Mouse (Mus musculus) liver, embryonic 16.5 days (tissue): Measurements from ENCODE around the gene Dnajc15. TPM values are rescaled to one million over a fixed set of nuclear protein-coding genes. Genes with fewer than 3 reads are reported as not detected.
"Not testable (repeated sequence)": the region's sequence is repeated elsewhere in the genome, so short reads cannot be mapped to it uniquely, and the experiment has no call there.

Experiments used
- ATAC-seq: fragments of 200-750 bp; cut with Nextera tagmentation; 2 replicates; pipeline ENCODE4 v1.8.0; 2017; ENCODE audit warnings: low read depth, mild to moderate bottlenecking, moderate number of reproducible peaks, moderate library complexity
- H3K27ac ChIP-seq: fragments of 300-500 bp; sonication (generic); 2 replicates; pipeline ENCODE4 v1.5.1; 2014; ENCODE audit warnings: mild to moderate bottlenecking, low read length
- H3K27me3 ChIP-seq: fragments of 300-500 bp; sonication (generic); 2 replicates; pipeline ENCODE4 v1.6.1; 2014; ENCODE audit warnings: low read depth, low read length, mixed read lengths; ENCODE audit not compliant: control insufficient read depth, insufficient read depth
- H3K36me3 ChIP-seq: fragments of 300-500 bp; sonication (generic); 2 replicates; pipeline ENCODE4 v1.6.1; 2014; ENCODE audit warnings: mild to moderate bottlenecking; ENCODE audit not compliant: control insufficient read depth, insufficient read depth
- H3K4me1 ChIP-seq: fragments of 300-500 bp; sonication (generic); 2 replicates; pipeline ENCODE4 v1.6.1; 2014; ENCODE audit warnings: low read depth, low read length, mixed read lengths; ENCODE audit not compliant: control insufficient read depth
- H3K4me2 ChIP-seq: fragments of 300-500 bp; sonication (generic); 2 replicates; pipeline ENCODE4 v1.6.1; 2014; ENCODE audit warnings: low read depth, low read length, mixed read lengths
- H3K4me3 ChIP-seq: fragments of 300-500 bp; sonication (generic); 2 replicates; pipeline ENCODE4 v1.5.1; 2014; ENCODE audit warnings: low read depth, mild to moderate bottlenecking, low read length
- H3K9ac ChIP-seq: fragments of 300-500 bp; sonication (generic); 2 replicates; pipeline ENCODE4 v1.6.1; 2014; ENCODE audit warnings: low read depth, low read length
- H3K9me3 ChIP-seq: fragments of 300-500 bp; sonication (generic); replicated peaks from 2 replicates; pipeline ENCODE4 v1.6.1; 2016; ENCODE audit warnings: low read length; ENCODE audit not compliant: control insufficient read depth
- WGBS: fragments of 180-500 bp; shearing (Covaris S2); extraction: QIAGEN DNeasy Blood & Tissue Kit; methylation state at CpG from one replicate; pipeline ENCODE4 v1.1.7; 2014; ENCODE audit not compliant: insufficient replicate concordance; 5-methylcytosine and 5-hydroxymethylcytosine counted together
- polyA plus RNA-seq: library from polyadenylated mRNA; unstranded; fragments of >200 nt; fragmentation: Nextera tagmentation; extraction: Ambion mirVana; gene quantifications from 2 replicates; pipeline ENCODE4 v1.2.1, GENCODE M21; 2015

Gene Dnajc15
- polyA plus RNA-seq, 1 experiment from 2014 or later = 33.3 TPM

- no peaks in the 10 kb centered on the region for H3K4me1 ChIP-seq
- no peak overlapping the region for H3K4me2 ChIP-seq
- no peak overlapping the region for H3K9ac ChIP-seq
- H3K9me3 ChIP-seq = no peaks in the 10 kb centered on the region
- no peaks in the 10 kb centered on the region for H3K27me3 ChIP-seq
- ATAC-seq = no peak
- H3K36me3 ChIP-seq = no peaks in the 10 kb centered on the region
- WGBS = 67% methylated on average over 3 of the region's 3 CpGs
- no peak overlapping the region for H3K27ac ChIP-seq
- H3K4me3 ChIP-seq = no peak overlapping the region
Measured at GRCm38 (mm10) chr14:77895951-77896350, 21.0 kb upstream of the Dnajc15 start.

DNA sequence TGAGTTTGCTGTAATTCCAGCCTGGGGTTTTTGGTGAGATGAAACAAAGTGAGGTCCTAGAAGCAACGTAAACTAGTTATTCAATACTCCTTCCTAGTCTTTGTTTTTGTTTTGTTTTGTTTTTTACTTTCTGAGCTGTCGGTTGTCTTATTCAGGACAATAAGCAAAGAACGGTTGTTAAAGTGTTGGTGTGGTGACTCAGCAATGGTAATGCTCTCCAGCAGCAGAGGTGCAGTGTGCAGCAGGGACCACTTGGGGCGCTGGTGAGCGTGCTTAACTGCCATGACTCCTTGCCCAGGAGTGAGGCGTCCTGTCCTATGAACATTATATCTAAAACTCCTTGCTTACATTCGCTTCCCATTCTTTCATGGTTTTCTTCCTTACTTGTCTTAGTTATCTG is 15.0 kb upstream of the Dnajc15 start:
- WGBS = 69% methylated on average over 7 of the region's 7 CpGs
- Histone ChIP-seq H3K36me3 (no peaks in the 10 kb centered on the region), H3K4me3 (no peak overlapping the region), H3K4me1 (no peaks in the 10 kb centered on the region), H3K9me3 (no peaks in the 10 kb centered on the region), H3K27me3 (no peaks in the 10 kb centered on the region), H3K27ac (no peak overlapping the region), H3K9ac (no peak overlapping the region), H3K4me2 (no peak overlapping the region)
- ATAC-seq = no peak

GRCm38 (mm10) chr14:77886941-77887340 is 12.0 kb upstream of the Dnajc15 start:
- Histone ChIP-seq H3K36me3 (no peaks in the 10 kb centered on the region), H3K9ac (no peak overlapping the region), H3K4me2 (no peak overlapping the region), H3K4me1 (no peaks in the 10 kb centered on the region), H3K27me3 (no peaks in the 10 kb centered on the region), H3K9me3 (no peaks in the 10 kb centered on the region), H3K27ac (no peak overlapping the region), H3K4me3 (no peak overlapping the region)
- 66% methylated on average over 4 of the region's 4 CpGs for WGBS
- no peak for ATAC-seq

DNA sequence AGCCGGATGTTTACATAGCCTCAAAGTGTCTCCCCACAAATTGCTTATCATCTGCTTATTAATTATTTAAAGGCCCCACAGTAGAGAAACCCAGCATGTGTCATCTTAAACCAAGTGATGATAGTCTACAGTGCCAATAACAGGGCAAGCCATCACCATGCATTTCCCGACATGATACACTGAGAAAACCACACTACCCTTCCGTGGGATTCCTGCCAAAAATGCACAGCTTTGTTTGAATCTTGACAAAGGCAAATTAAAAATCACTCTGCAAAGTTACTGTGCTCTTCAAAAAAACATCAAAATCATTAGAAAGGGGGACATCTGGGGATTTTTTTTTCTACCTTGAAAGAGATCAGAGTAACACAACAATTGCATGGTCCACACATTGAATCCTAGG is 11.5 kb upstream of the Dnajc15 start:
- no peak overlapping the region for H3K27ac ChIP-seq
- H3K9me3 ChIP-seq = no peaks in the 10 kb centered on the region
- no peak overlapping the region for H3K4me2 ChIP-seq
- no peak overlapping the region for H3K4me3 ChIP-seq
- ATAC-seq = no peak
- no peaks in the 10 kb centered on the region for H3K4me1 ChIP-seq
- WGBS = 57% methylated on average over 3 of the region's 3 CpGs
- no peaks in the 10 kb centered on the region for H3K36me3 ChIP-seq
- no peak overlapping the region for H3K9ac ChIP-seq
- no peaks in the 10 kb centered on the region for H3K27me3 ChIP-seq

DNA sequence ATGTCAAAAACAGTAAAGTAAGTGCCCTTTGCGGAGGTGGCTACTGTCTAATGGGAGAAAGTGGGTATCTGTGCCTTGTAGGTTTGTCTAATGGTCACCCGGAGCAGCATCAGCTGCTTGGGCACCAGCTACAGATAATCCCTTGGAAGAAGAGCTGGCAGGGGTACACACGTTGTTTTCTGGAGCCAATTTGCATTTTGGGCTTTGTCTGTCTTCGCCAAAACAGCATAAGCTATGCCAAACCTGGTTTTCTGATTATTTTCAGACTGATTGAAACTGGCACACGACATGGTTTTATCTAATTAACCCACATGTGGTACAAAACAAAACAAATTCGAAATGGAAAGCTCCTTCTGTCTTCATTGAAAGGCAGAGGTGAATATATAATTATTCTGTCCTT is 7.7 kb upstream of the Dnajc15 start:
- Histone ChIP-seq H3K4me2 (no peak overlapping the region), H3K4me3 (no peak overlapping the region), H3K27me3 (no peaks in the 10 kb centered on the region), H3K4me1 (no peaks in the 10 kb centered on the region), H3K9me3 (no peaks in the 10 kb centered on the region), H3K9ac (no peak overlapping the region), H3K27ac (no peak overlapping the region), H3K36me3 (no peaks in the 10 kb centered on the region)
- no peak for ATAC-seq
- WGBS = 46% methylated on average over 6 of the region's 6 CpGs

DNA sequence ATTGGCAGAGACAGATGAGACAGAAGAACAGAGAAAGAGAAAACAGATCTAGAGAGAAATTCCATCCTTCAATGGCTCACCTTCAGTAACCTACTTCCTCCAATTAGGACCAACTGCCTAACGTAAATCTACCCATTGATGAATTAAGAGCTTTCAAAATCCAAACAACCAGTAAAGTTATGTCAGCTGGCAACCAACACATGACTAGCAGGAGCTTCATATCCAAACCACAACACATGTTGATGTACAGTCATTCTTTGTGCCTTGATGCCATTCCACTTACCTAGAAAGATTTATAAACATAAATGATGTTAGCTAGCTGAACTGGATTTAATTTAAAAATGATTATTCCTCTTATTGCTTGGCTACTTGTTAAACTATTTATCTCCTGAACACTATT is 7.1 kb upstream of the Dnajc15 start:
- no peaks in the 10 kb centered on the region for H3K9me3 ChIP-seq
- no peak overlapping the region for H3K9ac ChIP-seq
- H3K4me3 ChIP-seq = no peak overlapping the region
- no peak overlapping the region for H3K27ac ChIP-seq
- no peaks in the 10 kb centered on the region for H3K36me3 ChIP-seq
- no peak for ATAC-seq
- no peak overlapping the region for H3K4me2 ChIP-seq
- H3K27me3 ChIP-seq = no peaks in the 10 kb centered on the region
- WGBS = 58% methylated on average over 1 of the region's 1 CpGs
- H3K4me1 ChIP-seq = no peaks in the 10 kb centered on the region

DNA sequence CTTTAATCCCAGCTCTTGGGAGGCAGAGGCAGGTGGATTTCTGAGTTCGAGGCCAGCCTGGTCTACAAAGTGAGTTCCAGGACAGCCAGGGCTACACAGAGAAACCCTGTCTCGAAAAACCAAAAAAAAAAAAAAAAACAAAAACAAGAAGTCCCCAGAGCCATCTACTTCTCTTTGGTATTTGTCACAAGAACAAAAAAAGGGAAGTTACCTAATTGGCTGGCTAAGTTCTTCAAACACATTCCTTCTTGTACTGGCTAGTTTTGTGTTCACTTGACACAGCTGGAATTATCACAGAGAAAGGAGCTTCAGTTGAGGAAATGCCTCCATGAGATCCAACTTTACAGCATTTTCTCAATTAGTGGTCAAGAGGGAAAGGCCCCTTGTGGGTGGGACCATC is 3.0 kb upstream of the Dnajc15 start:
- H3K9me3 ChIP-seq, H3K36me3 ChIP-seq, ATAC-seq, H3K4me3 ChIP-seq, H3K4me2 ChIP-seq, H3K4me1 ChIP-seq, H3K27me3 ChIP-seq, H3K27ac ChIP-seq, H3K9ac ChIP-seq: not testable (repeated sequence)
- WGBS = 40% methylated on average over 1 of the region's 2 CpGs

DNA sequence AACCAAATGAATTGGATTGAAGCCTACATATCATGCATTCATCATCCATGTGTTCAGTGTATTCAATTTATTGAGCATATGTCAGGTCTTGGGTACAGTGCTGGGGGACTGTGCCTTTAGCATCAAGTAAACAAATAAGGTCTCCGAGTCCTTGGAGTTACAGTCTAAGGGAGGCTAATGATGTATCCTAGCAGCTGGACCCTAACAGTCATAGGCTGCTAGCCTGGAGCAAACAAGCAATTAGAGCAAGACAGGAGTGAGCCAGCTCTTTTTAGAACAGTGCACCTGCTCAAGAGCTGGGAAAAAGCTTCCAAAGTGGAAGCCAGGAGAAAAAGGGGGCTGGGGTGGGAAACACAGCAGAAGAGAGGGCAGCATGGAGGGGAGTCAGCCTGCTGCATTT is 1.3 kb upstream of the Dnajc15 start:
- no peak overlapping the region for H3K4me3 ChIP-seq
- no peak overlapping the region for H3K4me2 ChIP-seq
- no peaks in the 10 kb centered on the region for H3K9me3 ChIP-seq
- H3K4me1 ChIP-seq = peaks cover 2% of the 10 kb centered on the region
- no peak overlapping the region for H3K27ac ChIP-seq
- H3K9ac ChIP-seq = no peak overlapping the region
- WGBS = 56% methylated on average over 1 of the region's 1 CpGs
- ATAC-seq = no peak
- H3K27me3 ChIP-seq = no peaks in the 10 kb centered on the region
- H3K36me3 ChIP-seq = no peaks in the 10 kb centered on the region

- Histone ChIP-seq H3K27ac (no peak overlapping the region), H3K4me1 (peaks cover 2% of the 10 kb centered on the region), H3K4me2 (no peak overlapping the region), H3K36me3 (no peaks in the 10 kb centered on the region), H3K4me3 (no peak overlapping the region), H3K27me3 (no peaks in the 10 kb centered on the region), H3K9ac (no peak overlapping the region), H3K9me3 (no peaks in the 10 kb centered on the region)
- WGBS = 50% methylated on average over 6 of the region's 6 CpGs
- ATAC-seq = no peak
Measured at GRCm38 (mm10) chr14:77871380-77871975, 3.4 kb downstream of the Dnajc15 start.
